Mouse (Mus musculus): Measurements from ENCODE around the gene A830005F24Rik. TPM values are rescaled to one million over a fixed set of nuclear protein-coding genes. Genes with fewer than 3 reads are reported as not detected.
A peak's percentile ranks its signal among the peaks of the same experiment; 100 is the strongest.
"Not testable (repeated sequence)": the region's sequence is repeated elsewhere in the genome, so short reads cannot be mapped to it uniquely, and the experiment has no call there.

Gene A830005F24Rik
- polyA plus RNA-seq, 1 experiment: not detected

DNA sequence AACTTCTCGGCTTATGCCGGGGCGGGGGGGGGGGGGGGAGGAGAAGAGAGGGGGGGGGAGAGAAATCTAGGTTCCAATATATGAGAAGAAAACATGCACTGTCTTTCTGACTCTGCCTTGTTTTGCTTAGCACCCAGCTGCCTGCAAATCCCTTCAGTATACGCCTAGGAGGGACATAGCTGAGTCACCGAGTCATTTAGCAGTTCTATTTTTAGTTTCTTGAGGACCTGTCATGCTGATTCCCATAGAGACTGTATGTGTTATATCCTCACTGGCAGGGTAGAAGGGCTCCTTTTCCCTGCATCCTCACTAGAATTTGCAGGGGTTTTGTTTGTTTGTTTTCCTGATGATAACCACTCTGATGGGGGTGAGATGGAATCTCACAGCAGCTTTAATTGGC lies 20.2 kb upstream of the A830005F24Rik start:
- Histone ChIP-seq H3K27me3 (ENCODE audit: control insufficient read depth, insufficient read depth, low read length) (no peaks in the 10 kb centered on the region), H3K4me1 (replicated peaks; ENCODE audit: control insufficient read depth, insufficient read depth, low read length) (no peaks in the 10 kb centered on the region), H3K27ac (ENCODE audit: control insufficient read depth, insufficient read depth, low read length) (no peak overlapping the region), H3K36me3 (ENCODE audit: control insufficient read depth, insufficient read depth, low read length) (peaks cover 50% of the 10 kb centered on the region), H3K4me3 (ENCODE audit: control insufficient read depth, insufficient read depth, low read length) (no peak overlapping the region)
- TF ChIP-seq CTCF (IDR thresholded peaks at IDR 0.05; ENCODE audit: borderline replicate concordance, control insufficient read depth, extremely low read depth, insufficient read depth, low read length, poor library complexity) (no peak), POLR2A (IDR thresholded peaks at IDR 0.05; ENCODE audit: control insufficient read depth, extremely low read depth, insufficient read depth, low read length, poor library complexity) (no peak)
- no peak for DNase-seq
- WGBS: 87% methylated on average over 5 of the region's 5 CpGs

DNA sequence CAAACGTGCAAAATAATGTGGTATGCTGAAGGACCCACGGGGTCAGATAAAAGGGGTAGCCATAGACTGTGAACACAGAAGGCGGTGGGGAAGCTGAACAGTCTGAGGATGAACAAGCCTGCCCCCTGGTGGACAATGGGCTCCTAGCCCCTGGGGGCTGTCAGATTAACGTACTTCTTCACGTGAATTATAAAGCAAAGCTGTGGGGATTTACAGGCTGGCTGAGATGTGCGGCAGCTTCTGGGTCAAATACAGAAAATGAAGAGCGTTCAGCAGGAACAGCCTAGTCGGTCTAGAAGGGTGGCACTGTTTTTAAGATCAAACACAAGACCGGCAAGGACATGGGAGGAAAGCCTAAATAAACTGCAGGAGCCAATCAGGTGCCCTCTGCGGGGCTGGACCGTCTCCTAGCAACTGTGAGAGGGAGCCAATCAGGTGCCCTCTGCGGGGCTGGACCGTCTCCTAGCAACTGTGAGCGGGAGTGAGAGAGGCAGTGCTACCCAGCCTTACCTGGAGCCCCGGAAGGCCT lies 15.6 kb upstream of the A830005F24Rik start:
- no peak overlapping the region for H3K27ac ChIP-seq (ENCODE audit: control insufficient read depth, insufficient read depth, low read length)
- peaks cover 19% of the 10 kb centered on the region for H3K36me3 ChIP-seq (ENCODE audit: control insufficient read depth, insufficient read depth, low read length)
- 91% methylated on average over 15 of the region's 15 CpGs for WGBS
- peak; percentile 57 for DNase-seq
- TF ChIP-seq POLR2A (IDR thresholded peaks at IDR 0.05; ENCODE audit: control insufficient read depth, extremely low read depth, insufficient read depth, low read length, poor library complexity) (no peak), CTCF (IDR thresholded peaks at IDR 0.05; ENCODE audit: borderline replicate concordance, control insufficient read depth, extremely low read depth, insufficient read depth, low read length, poor library complexity) (peak; percentile 59; the same call in 1 of the 2 replicates)
- H3K4me3 ChIP-seq (ENCODE audit: control insufficient read depth, insufficient read depth, low read length): no peak overlapping the region
- H3K27me3 ChIP-seq (ENCODE audit: control insufficient read depth, insufficient read depth, low read length): no peaks in the 10 kb centered on the region
- H3K4me1 ChIP-seq (replicated peaks; ENCODE audit: control insufficient read depth, insufficient read depth, low read length): no peaks in the 10 kb centered on the region

- WGBS: 95% methylated on average over 4 of the region's 4 CpGs
- Histone ChIP-seq H3K4me1 (replicated peaks; ENCODE audit: control insufficient read depth, insufficient read depth, low read length) (no peaks in the 10 kb centered on the region), H3K36me3 (ENCODE audit: control insufficient read depth, insufficient read depth, low read length) (peaks cover 28% of the 10 kb centered on the region), H3K4me3 (ENCODE audit: control insufficient read depth, insufficient read depth, low read length) (no peak overlapping the region), H3K27ac (ENCODE audit: control insufficient read depth, insufficient read depth, low read length) (no peak overlapping the region), H3K27me3 (ENCODE audit: control insufficient read depth, insufficient read depth, low read length) (no peaks in the 10 kb centered on the region)
- TF ChIP-seq CTCF (IDR thresholded peaks at IDR 0.05; ENCODE audit: borderline replicate concordance, control insufficient read depth, extremely low read depth, insufficient read depth, low read length, poor library complexity) (no peak), POLR2A (IDR thresholded peaks at IDR 0.05; ENCODE audit: control insufficient read depth, extremely low read depth, insufficient read depth, low read length, poor library complexity) (no peak)
- DNase-seq: no peak
Observed at GRCm38 (mm10) chr13:48498676-48499075, 14.7 kb upstream of the A830005F24Rik start.

- H3K4me3 ChIP-seq (ENCODE audit: control insufficient read depth, insufficient read depth, low read length): no peak overlapping the region
- H3K27me3 ChIP-seq (ENCODE audit: control insufficient read depth, insufficient read depth, low read length): no peaks in the 10 kb centered on the region
- no peaks in the 10 kb centered on the region for H3K4me1 ChIP-seq (replicated peaks; ENCODE audit: control insufficient read depth, insufficient read depth, low read length)
- DNase-seq: no peak
- H3K27ac ChIP-seq (ENCODE audit: control insufficient read depth, insufficient read depth, low read length): no peak overlapping the region
- TF ChIP-seq POLR2A (IDR thresholded peaks at IDR 0.05; ENCODE audit: control insufficient read depth, extremely low read depth, insufficient read depth, low read length, poor library complexity): no peak
- TF ChIP-seq CTCF (IDR thresholded peaks at IDR 0.05; ENCODE audit: borderline replicate concordance, control insufficient read depth, extremely low read depth, insufficient read depth, low read length, poor library complexity): no peak
- H3K36me3 ChIP-seq (ENCODE audit: control insufficient read depth, insufficient read depth, low read length): peaks cover 46% of the 10 kb centered on the region
- 94% methylated on average over 5 of the region's 5 CpGs for WGBS
Observed at GRCm38 (mm10) chr13:48502422-48502821, 10.9 kb upstream of the A830005F24Rik start.

DNA sequence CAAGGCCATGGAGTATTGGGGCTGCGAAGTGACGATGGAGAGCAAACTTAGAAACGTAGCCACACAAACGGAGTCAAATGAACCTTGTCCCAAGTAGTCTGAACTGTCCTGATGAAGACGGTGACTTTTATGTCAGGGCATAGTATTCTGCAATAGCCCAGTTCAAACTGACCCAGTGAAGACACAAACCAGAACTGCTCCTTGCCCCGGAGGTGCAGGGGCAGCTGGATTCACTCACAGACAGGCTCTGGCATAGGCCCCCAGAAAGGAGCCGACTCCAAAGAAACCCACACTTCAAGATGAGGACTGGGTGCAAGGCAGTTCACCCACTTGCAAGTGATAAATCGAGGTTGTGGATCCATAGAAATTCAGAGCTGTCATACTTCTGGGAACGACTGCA lies 4.7 kb upstream of the A830005F24Rik start:
- no peak overlapping the region for H3K27ac ChIP-seq (ENCODE audit: control insufficient read depth, insufficient read depth, low read length)
- no peak for TF ChIP-seq POLR2A (IDR thresholded peaks at IDR 0.05; ENCODE audit: control insufficient read depth, extremely low read depth, insufficient read depth, low read length, poor library complexity)
- no peak for TF ChIP-seq CTCF (IDR thresholded peaks at IDR 0.05; ENCODE audit: borderline replicate concordance, control insufficient read depth, extremely low read depth, insufficient read depth, low read length, poor library complexity)
- DNase-seq: no peak
- peaks cover 26% of the 10 kb centered on the region for H3K36me3 ChIP-seq (ENCODE audit: control insufficient read depth, insufficient read depth, low read length)
- H3K4me1 ChIP-seq (replicated peaks; ENCODE audit: control insufficient read depth, insufficient read depth, low read length): peaks cover 10% of the 10 kb centered on the region
- WGBS: 97% methylated on average over 9 of the region's 9 CpGs
- H3K4me3 ChIP-seq (ENCODE audit: control insufficient read depth, insufficient read depth, low read length): no peak overlapping the region
- no peaks in the 10 kb centered on the region for H3K27me3 ChIP-seq (ENCODE audit: control insufficient read depth, insufficient read depth, low read length)

DNA sequence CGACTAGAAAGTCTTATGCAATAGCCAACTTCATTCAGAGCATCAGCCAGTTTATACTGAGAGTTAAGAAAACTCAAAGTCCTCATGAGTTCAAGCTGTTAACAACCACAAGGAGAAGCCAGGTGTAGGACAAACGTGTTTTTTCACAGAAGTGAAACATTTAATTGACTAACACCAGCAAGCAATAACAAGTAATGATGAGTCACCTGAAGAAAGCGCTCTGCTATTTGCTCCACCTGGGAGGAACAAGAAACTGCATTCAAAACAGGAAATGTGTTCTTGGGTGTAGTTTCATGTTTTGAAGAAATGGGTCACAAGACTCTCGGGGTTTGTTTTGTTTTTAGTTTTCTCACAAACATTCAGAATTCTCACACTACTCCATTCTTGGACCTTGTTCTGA lies 2.5 kb downstream of the A830005F24Rik start:
- no peak for DNase-seq
- TF ChIP-seq POLR2A (IDR thresholded peaks at IDR 0.05; ENCODE audit: control insufficient read depth, extremely low read depth, insufficient read depth, low read length, poor library complexity): no peak
- no peak for TF ChIP-seq CTCF (IDR thresholded peaks at IDR 0.05; ENCODE audit: borderline replicate concordance, control insufficient read depth, extremely low read depth, insufficient read depth, low read length, poor library complexity)
- 58% methylated on average over 4 of the region's 4 CpGs for WGBS
- Histone ChIP-seq H3K4me1 (replicated peaks; ENCODE audit: control insufficient read depth, insufficient read depth, low read length) (peaks cover 17% of the 10 kb centered on the region), H3K4me3 (ENCODE audit: control insufficient read depth, insufficient read depth, low read length) (no peak overlapping the region), H3K36me3 (ENCODE audit: control insufficient read depth, insufficient read depth, low read length) (no peaks in the 10 kb centered on the region), H3K27me3 (ENCODE audit: control insufficient read depth, insufficient read depth, low read length) (no peaks in the 10 kb centered on the region), H3K27ac (ENCODE audit: control insufficient read depth, insufficient read depth, low read length) (no peak overlapping the region; the same call in 1 of the 2 replicates)

DNA sequence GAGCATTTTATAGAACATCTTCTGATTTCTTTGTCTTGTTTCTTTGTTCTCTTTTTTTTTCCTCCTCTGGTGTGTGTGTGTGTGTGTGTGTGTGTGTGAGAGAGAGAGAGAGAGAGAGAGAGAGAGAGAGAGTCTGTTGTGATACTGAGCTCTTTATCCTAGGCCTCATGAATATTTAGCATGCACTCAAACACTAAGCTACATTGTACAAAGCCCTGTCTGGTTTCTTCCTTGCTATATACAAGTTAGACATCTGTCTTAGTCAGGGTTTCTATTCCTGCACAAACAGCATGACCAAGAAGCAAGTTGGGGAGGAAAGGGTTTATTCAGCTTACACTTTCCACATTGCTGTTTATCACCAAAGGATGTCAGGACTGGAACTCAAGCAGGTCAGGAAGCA lies 5.8 kb downstream of the A830005F24Rik start:
- H3K36me3 ChIP-seq (ENCODE audit: control insufficient read depth, insufficient read depth, low read length); H3K27ac ChIP-seq (ENCODE audit: control insufficient read depth, insufficient read depth, low read length); H3K4me3 ChIP-seq (ENCODE audit: control insufficient read depth, insufficient read depth, low read length); DNase-seq; H3K4me1 ChIP-seq (replicated peaks; ENCODE audit: control insufficient read depth, insufficient read depth, low read length); H3K27me3 ChIP-seq (ENCODE audit: control insufficient read depth, insufficient read depth, low read length): not testable (repeated sequence)
